Mouse (Mus musculus) kidney, postnatal 36 days (tissue): ENCODE measurements around the gene Gm20388.
A peak's percentile ranks its signal among the peaks of the same experiment; 100 is the strongest.
"Not testable (repeated sequence)": the region's sequence is repeated elsewhere in the genome, so short reads cannot be mapped to it uniquely, and the experiment has no call there.

ENCODE experiments used
- DNase-seq, 2 experiments: peaks; one replicate each; pipeline ENCODE4 v3.0.0; 2021 to 2022; ENCODE audit warnings: mixed read lengths in 2 of 2

The Gm20388 gene

DNA sequence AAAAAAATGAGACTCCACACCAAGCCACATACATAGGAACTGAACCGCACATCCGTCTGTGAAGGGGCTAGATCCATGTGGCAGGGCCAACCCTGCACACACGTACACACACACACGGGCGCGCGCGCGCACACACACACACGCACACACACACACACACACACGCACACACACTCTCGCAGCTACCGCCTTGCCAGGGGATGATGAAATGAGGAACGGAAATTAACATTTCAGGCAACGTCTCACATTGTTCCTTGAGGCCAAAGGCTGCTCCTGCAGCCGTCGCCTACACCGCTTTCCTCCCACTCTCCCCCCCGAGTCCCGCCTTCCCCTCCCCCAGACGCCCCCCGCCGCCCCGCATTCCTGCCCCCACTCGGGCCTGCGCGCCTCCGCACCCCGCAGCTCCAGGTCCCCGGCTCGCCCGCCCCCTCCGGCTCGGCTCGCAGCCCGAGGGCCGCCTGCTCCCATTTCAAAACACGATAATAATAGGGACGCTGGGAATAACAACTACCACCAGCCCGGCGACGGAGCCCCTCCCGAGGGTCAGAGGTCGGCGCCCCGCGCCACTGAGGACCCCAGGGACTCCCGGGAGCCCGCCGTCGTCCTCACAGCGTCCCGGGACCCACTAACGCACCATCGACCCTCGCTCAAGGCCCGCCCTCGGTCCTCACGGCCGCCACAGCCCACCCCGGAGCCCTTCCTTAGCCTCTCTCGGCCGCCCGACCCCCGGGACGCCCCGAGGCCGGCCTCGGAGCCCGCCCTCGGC, 3130.6 kb downstream of the Gm20388 start:
- peak; percentile 67 to 70 for DNase-seq

- no peak for DNase-seq
Observed at GRCm38 (mm10) chr8:123041774-123042105, 3131.1 kb downstream of the Gm20388 start.

DNA sequence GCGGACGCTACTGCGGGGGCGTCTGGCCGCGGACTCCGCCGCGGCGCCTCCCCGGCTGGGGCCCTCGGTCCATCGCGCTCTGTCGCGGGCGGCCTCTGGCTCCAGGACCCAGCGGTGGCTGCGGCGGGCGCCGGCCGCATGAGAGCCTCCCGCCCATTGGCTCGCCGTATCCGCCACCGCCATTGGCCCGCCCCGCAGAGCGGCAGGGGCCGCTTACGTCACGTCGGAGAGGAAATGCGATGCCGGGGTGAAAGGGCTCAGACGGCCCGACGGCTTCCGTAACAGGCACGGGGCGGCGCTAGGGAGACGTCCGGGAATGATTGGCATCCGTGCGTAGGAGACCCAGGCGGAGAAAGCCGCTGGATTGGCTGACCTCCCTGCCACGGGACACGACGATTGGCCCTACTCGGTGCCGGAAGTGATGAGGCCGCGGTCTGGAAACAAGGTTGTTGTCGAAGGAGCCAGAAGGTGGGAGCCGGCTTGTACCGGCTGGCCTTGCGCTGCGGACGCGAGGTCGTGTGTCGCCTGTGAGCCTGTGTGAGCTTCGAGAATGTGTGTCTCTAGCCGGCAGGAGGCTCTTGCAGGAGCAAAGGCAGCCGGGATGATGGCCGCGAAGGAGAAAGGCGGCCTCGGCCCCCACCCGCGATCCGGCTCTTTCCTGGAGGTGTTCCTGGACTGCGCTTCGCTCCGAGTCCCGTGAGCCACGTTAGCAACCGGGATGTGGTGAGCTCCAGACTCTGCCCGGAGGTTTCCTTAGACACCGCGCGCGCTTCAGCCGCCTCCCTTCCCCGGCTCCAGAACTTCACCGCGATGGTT, 3131.7 kb downstream of the Gm20388 start, which contains the start of gene Ankrd11:
TSS of gene Ankrd11 (minus strand) at position 120 of the 816 bp plus-strand sequence.
- peak; percentile 99 to 100 for DNase-seq

- no peak for DNase-seq
Observed at GRCm38 (mm10) chr8:123042974-123043625, 3132.5 kb downstream of the Gm20388 start.

GRCm38 (mm10) chr8:123043941-123044340, 3133.3 kb downstream of the Gm20388 start:
- DNase-seq, result no peak

DNA sequence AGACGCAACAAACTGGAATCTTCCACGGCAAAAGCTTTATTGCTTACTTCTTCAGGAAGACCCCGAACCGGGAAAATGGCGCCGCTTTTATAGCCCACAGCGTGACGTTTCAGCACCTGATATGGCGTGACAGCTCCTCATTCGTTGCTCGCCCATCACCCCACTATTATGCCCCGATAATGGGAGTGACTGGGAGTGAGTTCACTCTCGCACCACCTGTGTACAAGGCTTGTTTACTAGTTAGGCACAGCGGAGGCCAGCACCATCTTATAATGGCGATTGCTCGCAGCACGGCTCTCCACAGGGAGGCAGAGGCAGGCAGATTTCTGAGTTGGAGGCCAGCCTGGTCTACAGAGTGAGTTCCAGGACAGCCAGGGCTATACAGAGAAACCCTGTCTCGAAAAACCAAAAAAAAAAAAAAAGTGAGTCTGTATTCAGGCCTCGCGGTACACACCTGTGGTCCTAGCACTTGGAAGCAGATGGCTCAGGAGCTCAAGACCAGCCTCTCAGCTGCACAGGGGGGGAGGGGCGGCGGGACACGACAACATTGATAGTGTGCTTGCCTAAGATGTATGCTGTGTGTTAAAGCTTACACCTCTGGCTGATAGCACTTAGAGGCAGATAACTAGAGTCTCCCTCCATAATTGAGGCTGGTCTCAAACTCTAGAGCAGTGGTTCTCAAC, 3134.2 kb downstream of the Gm20388 start:
- DNase-seq, result not testable (repeated sequence)

DNA sequence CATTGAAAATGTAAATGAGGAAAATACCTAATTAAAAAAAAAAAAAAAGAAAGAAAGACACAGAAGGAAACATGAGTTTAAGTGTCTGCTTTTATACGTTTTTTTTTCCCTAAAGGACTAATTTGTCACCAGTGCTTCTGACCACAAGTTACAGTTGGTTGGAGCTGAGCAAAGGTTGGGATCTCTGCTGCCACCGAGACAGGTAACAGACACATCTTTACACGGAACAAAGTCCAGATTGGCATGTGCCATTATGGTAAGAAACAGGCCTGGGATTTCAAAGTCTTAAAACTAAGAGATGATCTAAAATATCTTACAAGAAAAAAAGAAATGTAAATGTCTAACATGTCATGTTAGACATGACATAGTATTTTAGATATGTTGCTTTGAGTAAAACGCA, 3136.1 kb downstream of the Gm20388 start:
- peak; percentile 44 to 66 for DNase-seq

GRCm38 (mm10) chr8:123047827-123048226, 3137.2 kb downstream of the Gm20388 start:
- peak in 1 of 2 experiments; percentile 59 for DNase-seq

- peak in 1 of 2 experiments; percentile 22 for DNase-seq
Observed at GRCm38 (mm10) chr8:123048402-123048801, 3137.8 kb downstream of the Gm20388 start.

- peak; percentile 61 to 62 for DNase-seq
Observed at GRCm38 (mm10) chr8:123051458-123051857, 3140.8 kb downstream of the Gm20388 start.

GRCm38 (mm10) chr8:123062721-123063120, 3152.1 kb downstream of the Gm20388 start, which contains the start of gene Spg7:
TSS of gene Spg7 (plus strand) at chr8:123062942.
- DNase-seq, result no peak

- DNase-seq, result no peak
Observed at GRCm38 (mm10) chr8:123064072-123064471, 3153.4 kb downstream of the Gm20388 start.

- DNase-seq, result peak in 1 of 2 experiments; percentile 32
Observed at GRCm38 (mm10) chr8:123064809-123065213, 3154.2 kb downstream of the Gm20388 start.

DNA sequence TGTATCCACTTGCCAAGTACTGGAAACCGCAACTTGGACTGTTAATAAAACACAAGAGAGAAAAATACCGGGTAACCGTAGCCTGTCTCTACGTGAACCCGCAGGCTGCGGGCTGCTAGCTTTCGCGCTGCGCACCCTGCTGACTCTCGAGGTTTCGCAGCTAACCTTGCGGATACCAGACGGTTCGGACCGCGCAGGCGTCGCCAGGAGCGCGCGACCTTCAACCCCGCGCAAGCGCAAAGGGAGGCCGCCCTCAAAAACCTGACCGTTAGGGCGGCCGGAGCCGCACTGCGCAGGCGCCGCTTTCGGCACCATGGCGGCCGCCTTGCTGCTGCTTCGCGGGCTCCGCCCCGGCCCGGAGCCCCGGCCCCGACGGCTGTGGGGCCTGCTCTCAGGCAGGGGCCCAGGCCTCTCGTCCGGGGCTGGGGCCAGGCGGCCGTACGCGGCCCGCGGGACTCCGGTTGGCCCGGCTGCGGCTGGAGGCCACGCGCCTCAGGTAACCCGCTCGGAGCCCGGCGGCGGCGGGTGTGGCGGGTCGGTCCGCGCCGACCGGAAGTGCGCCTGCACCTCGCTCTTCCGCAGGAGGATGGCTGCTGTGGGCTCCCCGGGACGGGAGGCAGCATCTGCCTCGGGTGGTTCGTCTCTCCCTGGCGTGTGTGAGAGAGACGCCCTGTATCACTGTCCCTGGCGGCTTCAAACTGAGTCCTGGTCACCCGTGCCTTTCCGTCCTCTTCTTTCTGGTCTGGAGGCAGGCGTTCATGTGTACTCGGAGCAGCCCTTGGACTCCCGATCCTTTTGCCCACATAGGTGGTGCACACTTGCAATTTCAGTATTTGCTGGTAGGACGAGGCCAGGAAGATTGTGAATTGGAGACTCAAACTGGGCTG, 3154.8 kb downstream of the Gm20388 start:
- DNase-seq, result peak; percentile 96 to 97

- DNase-seq, result peak in 1 of 2 experiments; percentile 18
Observed at GRCm38 (mm10) chr8:123066101-123066683, 3155.6 kb downstream of the Gm20388 start.

GRCm38 (mm10) chr8:123071176-123071575, 3160.5 kb downstream of the Gm20388 start:
- DNase-seq, result peak in 1 of 2 experiments; percentile 25

- DNase-seq, result no peak
Observed at GRCm38 (mm10) chr8:123077213-123077612, 3166.6 kb downstream of the Gm20388 start.

DNA sequence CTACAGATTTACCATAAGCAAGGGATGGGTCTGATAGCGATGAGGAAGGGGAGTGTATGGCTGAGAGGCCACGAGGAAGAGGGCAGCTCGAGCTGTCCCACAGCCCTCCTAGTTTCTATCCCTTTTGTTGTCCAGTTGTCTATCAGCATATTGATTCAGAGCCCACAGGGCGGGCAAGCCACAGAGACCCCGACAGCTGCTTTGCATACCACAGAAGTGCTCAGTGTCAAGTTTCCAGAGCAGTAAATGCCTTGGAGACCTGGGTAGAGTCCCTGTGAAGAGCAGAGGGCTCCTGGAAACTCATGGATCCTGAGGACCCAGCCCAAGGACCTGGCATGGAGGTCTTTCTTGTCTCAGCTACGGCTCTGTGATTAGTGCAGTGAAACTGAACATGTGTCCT, 3172.4 kb downstream of the Gm20388 start:
- DNase-seq, result no peak

DNA sequence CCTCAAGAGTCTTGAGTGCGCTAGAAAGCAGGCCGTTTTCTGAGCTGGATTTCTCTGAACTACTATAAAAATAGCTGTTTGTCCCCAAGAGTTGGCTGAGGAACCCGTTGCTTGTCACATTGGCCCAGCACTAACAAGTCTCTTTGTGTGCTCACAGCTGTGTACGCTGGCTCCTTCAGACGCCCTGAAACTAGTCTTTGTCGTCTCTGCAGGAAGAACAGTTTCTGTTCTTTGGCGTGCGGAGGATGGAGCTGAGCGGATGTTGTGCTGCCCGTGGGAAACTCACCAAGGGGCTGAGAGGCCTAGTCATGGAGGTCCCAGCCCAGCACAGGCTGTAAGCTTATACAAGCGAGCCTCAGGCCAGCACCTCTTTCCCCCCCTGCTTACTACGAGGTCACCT, 3173.0 kb downstream of the Gm20388 start:
- DNase-seq, result no peak

DNA sequence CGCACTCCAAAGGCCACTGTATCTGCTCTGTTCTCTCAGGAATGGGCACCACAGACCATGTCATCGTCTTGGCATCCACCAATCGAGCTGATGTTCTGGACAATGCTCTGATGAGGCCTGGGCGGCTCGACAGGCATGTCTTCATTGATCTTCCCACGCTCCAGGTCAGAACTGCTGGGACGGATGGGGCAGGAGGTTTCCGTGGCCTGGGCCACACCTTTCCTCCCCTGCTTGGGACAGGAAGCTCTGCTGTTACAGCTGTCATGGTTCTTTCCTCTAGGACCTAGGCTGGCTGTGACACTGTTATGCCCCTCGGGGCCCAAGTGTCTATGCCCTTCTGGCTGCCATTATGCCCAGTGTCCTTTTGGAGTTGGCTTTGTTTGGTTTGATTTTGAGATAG, 3176.6 kb downstream of the Gm20388 start:
- peak; percentile 19 to 43 for DNase-seq

GRCm38 (mm10) chr8:123097216-123097615, 3186.6 kb downstream of the Gm20388 start:
- DNase-seq, result no peak
